Mouse (Mus musculus) erythroid progenitor cell, adult 5-6 weeks (primary cell): Measurements from ENCODE around the gene Kcnj12. TPM values are rescaled to one million over a fixed set of nuclear protein-coding genes. Genes with fewer than 3 reads are reported as not detected.

Source experiments
- ATAC-seq: replicated peaks from 2 replicates; pipeline ENCODE4 v1.8.0; 2016; ENCODE audit warnings: moderate number of reproducible peaks, mild to moderate bottlenecking, moderate TSS enrichment, inconsistent platforms; ENCODE audit not compliant: poor library complexity, low FRiP score, severe bottlenecking
- total RNA-seq, 2 experiments: library from RNA; stranded (forward) in 1 of 2; stranded (reverse) in 1 of 2; fragments of 150-400 nt in 1 of 2; fragments of 186-747, 209-891 nt in 1 of 2; gene quantifications; 2 replicates each; pipeline versions ENCODE4 v1.2.3 to v1.2.4; 2015 to 2017; ENCODE audit warnings: low replicate concordance in 2 of 2

Gene Kcnj12
- total RNA-seq, 2 experiments from 2014 or later = not detected

- ATAC-seq = peak; percentile 57; the same call in 1 of the 2 replicates
These were observed 69.4 kb downstream of the Kcnj12 start for GRCm38 (mm10) chr11:61091642-61092262.

- ATAC-seq = no peak
These were observed 75.7 kb downstream of the Kcnj12 start for GRCm38 (mm10) chr11:61098046-61098445.

DNA sequence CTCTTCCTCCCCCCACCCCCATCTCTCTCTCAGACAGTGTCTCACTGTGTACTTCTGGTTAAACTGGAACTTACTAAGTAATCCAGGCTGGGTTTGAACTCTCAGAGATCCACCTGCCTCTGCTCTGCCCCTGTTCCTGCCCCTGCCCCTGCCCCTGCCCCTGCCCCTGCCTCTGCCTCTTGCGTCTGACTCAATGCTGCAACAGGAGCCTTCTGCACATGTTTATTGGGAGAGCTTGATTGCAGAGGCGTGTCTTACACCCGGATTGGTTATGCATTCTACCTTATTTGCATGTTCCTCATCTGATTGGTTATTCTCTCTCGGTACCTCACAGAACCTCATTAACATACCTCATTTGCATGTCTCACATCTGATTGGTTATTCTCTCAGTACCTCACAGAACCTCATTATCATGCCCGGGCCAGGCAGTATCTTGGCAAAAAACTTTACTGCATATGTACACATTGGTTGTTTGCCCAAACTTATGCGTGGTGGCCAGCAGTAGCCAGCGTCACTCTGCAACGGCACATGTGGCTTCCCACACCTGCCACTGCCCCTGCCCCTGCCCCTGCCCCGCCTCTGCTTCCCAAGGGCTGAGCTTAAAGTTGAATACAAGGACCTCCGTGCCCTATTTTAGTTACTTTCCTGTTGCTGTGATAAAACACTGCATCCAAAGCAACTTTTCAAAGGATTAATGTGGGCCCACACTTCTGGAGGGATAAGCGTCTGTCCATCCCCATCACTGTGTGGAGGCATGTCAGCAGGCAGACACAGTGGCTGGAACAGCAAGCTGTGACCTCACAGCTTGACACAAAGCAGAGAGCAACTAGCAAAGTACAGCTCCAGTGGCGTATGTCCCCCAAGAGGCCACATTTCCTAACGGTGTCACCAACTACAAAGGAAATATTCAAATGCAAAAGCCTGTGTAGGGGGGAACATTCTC, 80.3 kb downstream of the Kcnj12 start:
- no peak for ATAC-seq

DNA sequence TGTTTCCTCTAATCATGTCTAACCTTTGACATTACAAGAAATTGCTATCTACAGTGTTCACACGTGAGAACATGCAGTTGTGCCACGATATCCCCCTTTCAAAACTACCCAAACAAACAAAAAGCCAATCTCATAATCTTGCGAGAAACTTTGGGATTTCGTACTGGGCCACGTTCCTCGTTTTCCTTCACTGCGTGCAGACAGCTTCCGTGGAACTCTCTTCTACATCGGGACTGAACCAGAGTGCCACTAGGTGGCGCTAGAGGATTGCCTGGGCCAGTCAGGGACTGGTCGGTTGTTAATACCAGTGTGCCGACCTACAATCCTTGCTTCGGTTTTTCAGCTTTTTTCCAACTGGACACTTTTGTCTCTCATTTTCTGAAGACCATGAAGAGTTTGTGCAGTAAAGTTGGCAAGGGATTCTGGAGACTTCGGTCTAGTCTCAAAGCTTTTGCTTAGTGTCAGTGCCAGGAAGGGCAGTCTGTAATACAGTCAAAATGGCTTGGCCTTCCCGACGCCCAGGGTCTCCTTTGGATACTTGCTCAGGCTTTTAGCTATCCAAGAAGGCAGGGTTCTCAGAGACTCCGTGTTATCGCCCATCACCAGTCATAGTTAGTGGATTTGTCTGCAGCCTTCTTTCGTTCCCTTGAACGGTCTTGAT, 82.0 kb downstream of the Kcnj12 start:
- peak; percentile 78 for ATAC-seq

DNA sequence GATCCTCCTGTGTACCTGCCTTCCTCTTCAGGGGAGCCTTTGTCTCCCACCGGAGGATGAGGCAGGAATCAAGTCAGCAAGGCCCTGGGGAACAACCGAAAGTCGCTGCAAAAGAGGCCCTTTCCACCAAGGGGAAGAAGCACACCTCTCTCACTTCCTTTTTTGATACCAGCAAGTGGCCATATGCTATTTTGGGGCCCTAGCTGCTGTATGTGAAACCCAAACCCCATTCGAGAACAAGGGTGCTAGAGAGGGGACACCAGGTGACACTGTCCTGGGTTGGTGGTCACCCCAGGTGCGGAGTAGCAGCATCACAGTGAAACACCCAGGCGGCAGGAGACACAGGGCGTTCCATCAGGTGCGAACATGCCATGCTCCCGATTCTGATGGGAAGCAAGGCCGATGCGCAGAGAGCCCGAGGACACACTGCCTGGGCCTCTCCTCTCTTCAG, 86.6 kb downstream of the Kcnj12 start:
- ATAC-seq = no peak

DNA sequence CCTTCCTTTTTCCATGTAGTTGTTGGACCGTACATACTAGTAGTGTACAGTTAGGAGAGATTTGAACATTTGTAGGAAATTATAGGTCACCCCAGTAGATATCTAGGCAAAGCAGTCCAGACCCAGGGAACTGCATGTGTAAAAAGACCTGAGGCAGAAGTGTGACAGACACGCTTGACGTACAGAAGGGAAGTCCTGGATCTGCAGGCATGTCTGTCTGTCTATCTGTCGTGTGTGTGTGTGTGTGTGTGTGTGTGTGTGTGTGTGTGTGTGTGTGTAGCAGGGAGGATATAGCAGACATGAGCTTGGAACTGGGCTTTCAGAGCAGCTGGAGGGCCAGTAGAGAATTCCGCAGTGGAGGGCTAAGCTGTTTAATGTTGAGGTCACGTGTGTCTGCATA, 87.3 kb downstream of the Kcnj12 start:
- no peak for ATAC-seq

DNA sequence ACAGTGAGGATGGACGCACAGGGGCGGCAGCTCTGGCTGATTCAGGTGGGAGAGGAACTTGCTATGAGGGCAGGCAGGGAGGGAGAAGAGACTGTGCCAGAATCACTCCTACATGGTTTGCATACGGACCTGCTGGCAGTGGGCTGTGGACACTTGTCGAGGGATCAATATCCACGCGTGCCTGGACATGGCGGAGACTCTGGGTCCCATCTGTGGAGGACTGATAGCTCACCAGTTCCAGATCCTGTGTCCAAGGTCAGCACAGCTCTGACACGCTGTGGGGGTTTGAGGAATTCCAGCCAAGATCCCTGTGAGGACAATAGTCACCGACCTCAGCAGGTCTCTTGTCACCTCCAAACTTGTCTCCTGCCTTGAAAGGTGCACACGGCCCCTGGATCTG, 87.7 kb downstream of the Kcnj12 start:
- ATAC-seq = no peak

- no peak for ATAC-seq
These were observed 88.6 kb downstream of the Kcnj12 start for GRCm38 (mm10) chr11:61110928-61111327.

DNA sequence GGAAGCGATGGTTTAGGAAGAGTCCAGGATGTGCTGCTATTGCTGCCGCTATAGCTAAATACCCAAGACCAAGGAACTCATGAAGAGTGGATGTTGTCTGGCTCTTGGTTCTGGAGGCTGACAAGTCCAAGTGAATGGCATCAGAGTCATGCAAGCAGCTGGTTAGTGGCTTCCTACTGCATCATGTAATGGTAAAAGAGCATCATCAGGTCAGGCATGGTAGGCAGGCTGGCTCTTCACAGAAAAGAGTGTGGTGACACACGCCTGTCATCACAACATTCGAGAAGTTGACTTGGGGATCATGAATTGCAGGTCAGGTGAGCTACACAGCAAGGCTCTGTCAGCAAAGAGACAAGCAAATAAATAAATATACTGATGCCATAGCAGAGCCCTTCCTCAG, 89.1 kb downstream of the Kcnj12 start:
- no peak for ATAC-seq

DNA sequence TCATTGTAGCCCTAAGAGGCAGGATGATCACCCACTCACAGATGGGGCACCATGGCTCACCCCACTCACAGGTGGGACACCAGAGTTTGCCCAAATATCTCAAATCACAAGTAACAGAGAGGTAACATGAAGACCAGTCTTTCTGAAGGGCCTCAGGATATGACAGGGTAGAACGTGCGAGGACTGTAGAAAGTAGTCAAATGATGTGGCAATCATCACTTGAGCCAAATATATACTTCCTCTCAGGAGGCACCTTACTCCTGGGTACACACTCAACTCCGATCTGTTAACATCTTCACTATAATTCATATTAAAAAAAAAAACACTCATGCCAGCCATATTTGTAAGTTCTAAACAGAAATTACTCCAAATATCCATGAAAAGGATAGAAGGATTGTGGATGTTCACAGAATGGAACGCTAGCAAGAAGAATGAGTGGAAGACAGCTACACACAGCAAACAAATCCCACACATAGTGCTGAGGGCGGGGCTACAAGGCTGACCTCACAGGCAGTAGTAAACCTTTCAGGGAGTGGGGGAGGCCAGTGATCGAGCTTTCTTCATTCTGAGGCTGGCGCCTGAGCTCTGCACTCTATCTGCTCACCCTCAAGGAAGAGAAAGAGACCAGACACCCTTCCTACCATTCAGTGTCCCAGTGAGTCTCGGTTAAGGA, 90.1 kb downstream of the Kcnj12 start:
- ATAC-seq = no peak

- ATAC-seq = no peak
These were observed 93.9 kb downstream of the Kcnj12 start for GRCm38 (mm10) chr11:61116226-61116625.

- ATAC-seq = no peak
These were observed 97.7 kb downstream of the Kcnj12 start for GRCm38 (mm10) chr11:61119996-61120583.

Other genes with a start within 250 kb of the Kcnj12 start
- 8.4 and 10.8 TPM in 2 replicates for gene Top3a, start 245.2 kb upstream of the Kcnj12 start, total RNA-seq (2015; ENCODE audit: low replicate concordance)
- 8.5 and 15.1 TPM in 2 replicates for gene Top3a, start 245.2 kb upstream of the Kcnj12 start, total RNA-seq (2017; ENCODE audit: low replicate concordance)
- 13.0 and 24.1 TPM in 2 replicates for gene Smcr8, start 245.0 kb upstream of the Kcnj12 start, total RNA-seq (2015; ENCODE audit: low replicate concordance)
- gene Smcr8, start 245.0 kb upstream of the Kcnj12 start, total RNA-seq (2017; ENCODE audit: low replicate concordance) = 12.9 and 13.9 TPM in 2 replicates
- 4.6 TPM in 1 of 2 replicates, not detected in the other for gene Shmt1, start 210.8 kb upstream of the Kcnj12 start, total RNA-seq (2015; ENCODE audit: low replicate concordance)
- 7.6 and 9.6 TPM in 2 replicates for gene Shmt1, start 210.8 kb upstream of the Kcnj12 start, total RNA-seq (2017; ENCODE audit: low replicate concordance)
- 1.1 and 14.3 TPM in 2 replicates for gene Dhrs7b, start 191.9 kb upstream of the Kcnj12 start, total RNA-seq (2015; ENCODE audit: low replicate concordance)
- 2.4 and 6.5 TPM in 2 replicates for gene Dhrs7b, start 191.9 kb upstream of the Kcnj12 start, total RNA-seq (2017; ENCODE audit: low replicate concordance)
- gene Tmem11, start 143.3 kb upstream of the Kcnj12 start, total RNA-seq (2015; ENCODE audit: low replicate concordance) = 9.2 and 16.2 TPM in 2 replicates
- gene Tmem11, start 143.3 kb upstream of the Kcnj12 start, total RNA-seq (2017; ENCODE audit: low replicate concordance) = 10.7 and 16.8 TPM in 2 replicates
- gene Natd1, start 107.8 kb upstream of the Kcnj12 start, total RNA-seq (2015; ENCODE audit: low replicate concordance) = 32.1 and 36.0 TPM in 2 replicates
- gene Natd1, start 107.8 kb upstream of the Kcnj12 start, total RNA-seq (2017; ENCODE audit: low replicate concordance) = 17.2 and 29.4 TPM in 2 replicates
- gene Map2k3, start 90.5 kb upstream of the Kcnj12 start, total RNA-seq (2015; ENCODE audit: low replicate concordance) = 105 and 148 TPM in 2 replicates
- 93.2 and 132 TPM in 2 replicates for gene Map2k3, start 90.5 kb upstream of the Kcnj12 start, total RNA-seq (2017; ENCODE audit: low replicate concordance)
- 7.1 and 15.1 TPM in 2 replicates for gene Tnfrsf13b, start 104.2 kb downstream of the Kcnj12 start, total RNA-seq (2015; ENCODE audit: low replicate concordance)
- 4.0 and 6.5 TPM in 2 replicates for gene Tnfrsf13b, start 104.2 kb downstream of the Kcnj12 start, total RNA-seq (2017; ENCODE audit: low replicate concordance)
- 4.2 and 4.7 TPM in 2 replicates for gene Usp22, start 152.5 kb downstream of the Kcnj12 start, total RNA-seq (2015; ENCODE audit: low replicate concordance)
- 7.7 and 17.5 TPM in 2 replicates for gene Usp22, start 152.5 kb downstream of the Kcnj12 start, total RNA-seq (2017; ENCODE audit: low replicate concordance)
- not detected in 2 replicates for gene Aldh3a1, start 185.0 kb downstream of the Kcnj12 start, total RNA-seq (2015; ENCODE audit: low replicate concordance)
- gene Aldh3a1, start 185.0 kb downstream of the Kcnj12 start, total RNA-seq (2017; ENCODE audit: low replicate concordance) = not detected in 2 replicates
- 15.1 and 23.5 TPM in 2 replicates for gene Aldh3a2, start 244.9 kb downstream of the Kcnj12 start, total RNA-seq (2015; ENCODE audit: low replicate concordance)
- gene Aldh3a2, start 244.9 kb downstream of the Kcnj12 start, total RNA-seq (2017; ENCODE audit: low replicate concordance) = 6.4 and 8.2 TPM in 2 replicates